Mouse (Mus musculus) brain, embryonic 14.5 days (tissue): Measurements from ENCODE around the gene Deaf1. TPM values are rescaled to one million over a fixed set of nuclear protein-coding genes. Genes with fewer than 3 reads are reported as not detected.

Source experiments
- DNase-seq: peaks from one replicate; pipeline ENCODE4 v3.0.0-alpha.2; 2011; ENCODE audit warnings: low read depth
- CTCF ChIP-seq: fragments of 200-500 bp; IDR thresholded peaks from 2 replicates; pipeline ENCODE4 v1.5.1; 2012; ENCODE audit warnings: inconsistent platforms, mild to moderate bottlenecking, moderate library complexity, borderline replicate concordance; ENCODE audit not compliant: insufficient read depth, insufficient read length; ENCODE audit errors: extremely low read depth
- POLR2A ChIP-seq: fragments of 200-500 bp; IDR thresholded peaks from 2 replicates; pipeline ENCODE4 v1.6.1; 2012; ENCODE audit warnings: mild to moderate bottlenecking, inconsistent platforms, borderline replicate concordance; ENCODE audit not compliant: poor library complexity, insufficient read depth, insufficient read length, severe bottlenecking; ENCODE audit errors: extremely low read depth
- polyA plus RNA-seq: library from polyadenylated mRNA; depleted of rRNA; stranded (reverse); fragments of >200 nt; gene quantifications from 2 replicates; pipeline ENCODE4 v1.2.3, GENCODE M21; 2012

Deaf1 gene
- polyA plus RNA-seq, 1 experiment, result 82.1 TPM

GRCm38 (mm10) chr7:141336296-141336695, 8.8 kb upstream of the Deaf1 start:
- no peak for DNase-seq
- TF ChIP-seq POLR2A (no peak), CTCF (no peak)

GRCm38 (mm10) chr7:141335682-141336081, 8.2 kb upstream of the Deaf1 start:
- TF ChIP-seq CTCF, result no peak
- no peak for TF ChIP-seq POLR2A
- no peak for DNase-seq

GRCm38 (mm10) chr7:141335044-141335579, 7.6 kb upstream of the Deaf1 start:
- no peak for TF ChIP-seq CTCF
- no peak for TF ChIP-seq POLR2A
- no peak for DNase-seq

- TF ChIP-seq POLR2A (no peak), CTCF (no peak)
- no peak for DNase-seq
These were observed 4.5 kb upstream of the Deaf1 start for GRCm38 (mm10) chr7:141331990-141332389.

- DNase-seq, result no peak
- TF ChIP-seq POLR2A (no peak), CTCF (no peak)
These were observed 3.2 kb upstream of the Deaf1 start for GRCm38 (mm10) chr7:141330706-141331105.

GRCm38 (mm10) chr7:141328373-141328990, 992 bp upstream of the Deaf1 start:
- TF ChIP-seq POLR2A (no peak), CTCF (no peak)
- no peak for DNase-seq

- peak; percentile 69 for DNase-seq
- TF ChIP-seq POLR2A, result no peak
- no peak for TF ChIP-seq CTCF
These were observed 694 bp downstream of the Deaf1 start for GRCm38 (mm10) chr7:141326546-141327446.

GRCm38 (mm10) chr7:141324686-141325085, 2.8 kb downstream of the Deaf1 start:
- DNase-seq, result no peak
- TF ChIP-seq POLR2A, result no peak
- TF ChIP-seq CTCF, result no peak

GRCm38 (mm10) chr7:141319446-141319845, 8.0 kb downstream of the Deaf1 start:
- TF ChIP-seq POLR2A, result no peak
- no peak for TF ChIP-seq CTCF
- no peak for DNase-seq

- DNase-seq, result no peak
- TF ChIP-seq POLR2A (no peak), CTCF (no peak)
These were observed 9.8 kb downstream of the Deaf1 start for GRCm38 (mm10) chr7:141317619-141318132.

GRCm38 (mm10) chr7:141315974-141316373, 11.5 kb downstream of the Deaf1 start:
- no peak for DNase-seq

GRCm38 (mm10) chr7:141315076-141315475, 12.4 kb downstream of the Deaf1 start:
- TF ChIP-seq POLR2A (no peak), CTCF (no peak)
- DNase-seq, result no peak

More at GRCm38 (mm10) chr7:141315974-141316373, 11.5 kb downstream of the Deaf1 start:
- peak; percentile 41; the same call in 1 of the 2 replicates for TF ChIP-seq CTCF
- TF ChIP-seq POLR2A, result no peak

- no peak for TF ChIP-seq POLR2A
- TF ChIP-seq CTCF, result no peak
- DNase-seq, result no peak
These were observed 13.1 kb downstream of the Deaf1 start for GRCm38 (mm10) chr7:141314416-141314815.

- no peak for DNase-seq
- TF ChIP-seq POLR2A (no peak), CTCF (no peak)
These were observed 23.0 kb downstream of the Deaf1 start for GRCm38 (mm10) chr7:141304537-141304936.

GRCm38 (mm10) chr7:141302702-141303268, 24.7 kb downstream of the Deaf1 start:
- TF ChIP-seq CTCF, result no peak
- no peak for TF ChIP-seq POLR2A
- no peak for DNase-seq
